Mouse (Mus musculus) retina, postnatal 7 days (tissue): ENCODE results near the gene Dclk1.

ENCODE experiments used
- DNase-seq: peaks from one replicate; pipeline ENCODE4 v3.0.0-alpha.2; 2012; ENCODE audit warnings: low read depth, low spot score

The Dclk1 gene

GRCm38 (mm10) chr3:55333511-55333910 lies 91.3 kb downstream of the Dclk1 start:
- no peak for DNase-seq

GRCm38 (mm10) chr3:55336895-55337294 lies 94.7 kb downstream of the Dclk1 start:
- no peak for DNase-seq

- no peak for DNase-seq
These were observed 95.5 kb downstream of the Dclk1 start for GRCm38 (mm10) chr3:55337671-55338070.

GRCm38 (mm10) chr3:55342445-55342844 lies 100.3 kb downstream of the Dclk1 start:
- DNase-seq, result no peak

- no peak for DNase-seq
These were observed 105.3 kb downstream of the Dclk1 start for GRCm38 (mm10) chr3:55347371-55348025.

- DNase-seq, result no peak
These were observed 105.8 kb downstream of the Dclk1 start for GRCm38 (mm10) chr3:55348026-55348390.

- DNase-seq, result no peak
These were observed 108.0 kb downstream of the Dclk1 start for GRCm38 (mm10) chr3:55350194-55350593.

- peak; percentile 28 for DNase-seq
These were observed 109.3 kb downstream of the Dclk1 start for GRCm38 (mm10) chr3:55351281-55352052.

- no peak for DNase-seq
These were observed 110.4 kb downstream of the Dclk1 start for GRCm38 (mm10) chr3:55352529-55352928.

- DNase-seq, result no peak
These were observed 111.0 kb downstream of the Dclk1 start for GRCm38 (mm10) chr3:55353169-55353568.

GRCm38 (mm10) chr3:55353909-55354511 lies 111.8 kb downstream of the Dclk1 start:
- DNase-seq, result no peak

GRCm38 (mm10) chr3:55354765-55355164 lies 112.6 kb downstream of the Dclk1 start:
- DNase-seq, result peak; percentile 66

GRCm38 (mm10) chr3:55358486-55358885 lies 116.3 kb downstream of the Dclk1 start:
- no peak for DNase-seq

GRCm38 (mm10) chr3:55360836-55361235 lies 118.7 kb downstream of the Dclk1 start:
- DNase-seq, result no peak

GRCm38 (mm10) chr3:55367166-55367565 lies 125.0 kb downstream of the Dclk1 start:
- DNase-seq, result no peak

GRCm38 (mm10) chr3:55369156-55369555 lies 127.0 kb downstream of the Dclk1 start:
- no peak for DNase-seq

GRCm38 (mm10) chr3:55373689-55374088 lies 131.5 kb downstream of the Dclk1 start:
- DNase-seq, result peak; percentile 54

GRCm38 (mm10) chr3:55378591-55378990 lies 136.4 kb downstream of the Dclk1 start:
- DNase-seq, result no peak

- no peak for DNase-seq
These were observed 138.3 kb downstream of the Dclk1 start for GRCm38 (mm10) chr3:55380471-55380870.

GRCm38 (mm10) chr3:55392605-55393004 lies 150.4 kb downstream of the Dclk1 start:
- no peak for DNase-seq

GRCm38 (mm10) chr3:55393549-55393948 lies 151.4 kb downstream of the Dclk1 start:
- no peak for DNase-seq

- no peak for DNase-seq
These were observed 154.6 kb downstream of the Dclk1 start for GRCm38 (mm10) chr3:55396792-55397191.
